Mouse (Mus musculus) embryonic facial prominence, embryonic 12.5 days (tissue): ENCODE measurements around the gene Pacsin3. TPM values are rescaled to one million over a fixed set of nuclear protein-coding genes. Genes with fewer than 3 reads are reported as not detected.

Experiments
- ATAC-seq: fragments of 200-750 bp; cut with Nextera tagmentation; 2 replicates; pipeline ENCODE4 v1.8.0; 2017; ENCODE audit not compliant: insufficient number of reproducible peaks, insufficient read depth, low FRiP score, low TSS enrichment
- H3K27ac ChIP-seq: fragments of 300-500 bp; sonication (generic); 2 replicates; pipeline ENCODE4 v1.5.1; 2016; ENCODE audit warnings: mild to moderate bottlenecking
- H3K27me3 ChIP-seq: fragments of 300-500 bp; sonication (generic); 2 replicates; pipeline ENCODE4 v1.6.1; 2016; ENCODE audit warnings: mild to moderate bottlenecking, moderate library complexity
- H3K36me3 ChIP-seq: fragments of 300-500 bp; sonication (generic); 2 replicates; pipeline ENCODE4 v1.6.1; 2016; ENCODE audit warnings: mild to moderate bottlenecking
- H3K4me1 ChIP-seq: fragments of 300-500 bp; sonication (generic); 2 replicates; pipeline ENCODE4 v1.6.1; 2016
- H3K4me2 ChIP-seq: fragments of 300-500 bp; sonication (generic); replicated peaks from 2 replicates; pipeline ENCODE4 v1.6.1; 2016; ENCODE audit warnings: mild to moderate bottlenecking, moderate library complexity
- H3K4me3 ChIP-seq: fragments of 300-500 bp; sonication (generic); 2 replicates; pipeline ENCODE4 v1.5.1; 2016; ENCODE audit warnings: mild to moderate bottlenecking
- H3K9ac ChIP-seq: fragments of 300-500 bp; sonication (generic); 2 replicates; pipeline ENCODE4 v1.6.1; 2016; ENCODE audit warnings: mild to moderate bottlenecking, moderate library complexity
- H3K9me3 ChIP-seq: fragments of 300-500 bp; sonication (generic); 2 replicates; pipeline ENCODE4 v1.6.1; 2016; ENCODE audit warnings: mild to moderate bottlenecking, moderate library complexity
- WGBS: fragments of 180-500 bp; shearing (Covaris S2); methylation state at CpG from one replicate; pipeline ENCODE4 v1.1.7; 2016; 5-methylcytosine and 5-hydroxymethylcytosine counted together
- polyA plus RNA-seq: library from polyadenylated mRNA; unstranded; fragments of >200 nt; fragmentation: Nextera tagmentation; extraction: Ambion mirVana; gene quantifications from 2 replicates; pipeline ENCODE4 v1.2.1, GENCODE M21; 2016

Gene Pacsin3
- polyA plus RNA-seq, 1 experiment from 2014 or later = 40.9 TPM

DNA sequence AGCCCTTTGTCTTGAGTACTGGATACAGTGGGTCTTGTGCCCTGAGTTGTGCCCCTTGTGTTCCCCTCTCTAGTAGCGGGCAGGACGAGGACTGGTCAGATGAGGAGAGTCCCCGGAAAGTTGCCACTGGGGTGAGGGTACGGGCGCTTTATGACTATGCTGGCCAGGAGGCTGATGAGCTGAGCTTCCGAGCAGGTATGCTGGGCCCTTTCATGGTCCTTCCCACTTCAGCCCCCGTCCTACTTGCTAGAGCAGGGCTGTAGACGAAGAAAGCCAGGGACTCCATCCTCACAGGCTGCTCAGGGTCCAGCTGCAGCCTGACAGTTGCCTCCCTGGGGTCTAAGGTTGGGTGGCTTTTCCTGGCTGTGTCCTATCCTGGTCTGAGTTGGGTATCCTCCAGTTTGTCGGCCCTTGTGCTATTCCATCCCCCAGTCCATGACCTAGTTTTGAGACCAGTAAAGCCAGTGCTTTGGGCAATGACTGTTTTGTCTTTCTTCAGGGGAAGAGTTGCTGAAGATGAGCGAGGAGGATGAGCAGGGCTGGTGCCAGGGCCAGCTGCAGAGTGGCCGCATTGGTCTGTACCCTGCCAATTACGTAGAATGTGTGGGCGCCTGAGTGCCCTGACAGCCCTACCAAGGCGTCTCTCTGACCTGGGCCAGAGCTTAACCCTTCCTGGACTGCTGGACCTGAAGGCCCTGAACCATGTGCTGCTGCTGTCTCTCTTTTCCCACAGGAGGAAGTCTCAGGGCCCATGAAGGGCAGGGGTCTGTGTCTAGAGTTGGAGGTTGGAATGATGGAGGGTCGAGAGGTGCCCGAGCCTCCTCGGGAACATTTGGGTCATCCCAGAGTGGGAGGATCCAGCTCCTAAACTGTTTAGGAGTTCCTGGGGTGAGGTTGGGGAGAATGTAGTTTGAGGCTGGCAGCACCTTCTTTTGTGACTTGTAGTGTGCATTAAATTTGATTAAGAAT is 8.2 kb downstream of the Pacsin3 start:
- Histone ChIP-seq H3K4me2 (peak overlapping the region; percentile 64), H3K27me3 (no peaks in the 10 kb centered on the region), H3K4me3 (peak overlapping the region; percentile 87), H3K4me1 (peaks cover 15% of the 10 kb centered on the region), H3K9me3 (no peaks in the 10 kb centered on the region), H3K27ac (peak overlapping the region; percentile 92), H3K9ac (peak overlapping the region; percentile 84; the same call in 1 of the 2 replicates), H3K36me3 (peaks cover 56% of the 10 kb centered on the region)
- 91% methylated on average over 17 of the region's 17 CpGs for WGBS
- no peak for ATAC-seq

DNA sequence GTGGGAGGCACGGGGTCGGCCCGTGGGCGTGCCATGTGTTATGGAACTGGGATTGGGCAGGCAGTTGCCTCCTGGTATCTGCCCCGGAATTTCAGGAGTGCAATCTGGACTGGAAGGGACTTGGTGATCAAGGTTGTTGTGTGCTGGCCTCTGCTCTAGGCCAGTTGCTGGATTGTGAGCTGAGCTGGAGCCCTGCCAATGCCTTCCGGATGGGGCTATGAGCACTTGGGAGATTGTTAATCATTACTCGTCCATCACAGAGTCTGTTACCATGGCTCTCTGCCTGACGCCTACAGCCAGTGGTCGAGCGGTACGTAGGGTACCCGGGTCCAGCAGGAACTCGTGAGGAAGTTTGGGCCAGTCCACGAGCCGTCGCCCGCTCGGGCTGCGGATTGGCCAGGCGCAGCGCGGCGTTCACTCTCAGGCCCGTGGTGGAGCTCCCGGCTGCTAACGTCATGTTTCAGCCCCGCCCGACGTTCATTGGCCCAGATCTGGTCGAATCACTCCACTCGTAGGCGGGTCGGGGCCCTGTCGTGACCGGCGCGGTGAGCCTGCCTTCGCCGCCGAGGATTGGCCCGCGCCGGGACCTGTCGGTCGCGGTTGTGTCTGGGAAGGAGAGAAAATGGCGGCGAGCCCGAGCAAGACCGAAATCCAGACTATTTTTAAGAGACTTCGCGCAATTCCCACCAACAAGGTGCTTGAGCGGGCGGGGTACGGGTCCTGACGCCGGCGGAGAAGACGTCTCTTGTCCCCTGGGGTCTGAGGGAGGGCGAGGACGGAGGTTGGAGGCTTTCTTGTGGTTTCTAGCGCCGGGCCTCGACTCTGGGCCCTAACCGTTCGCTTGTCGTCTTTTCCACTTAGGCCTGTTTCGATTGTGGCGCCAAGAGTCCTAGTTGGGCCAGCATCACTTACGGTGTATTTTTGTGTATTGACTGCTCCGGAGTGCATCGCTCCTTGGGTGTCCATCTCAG is 9.2 kb downstream of the Pacsin3 start, which contains the start of gene Arfgap2:
Gene Arfgap2, plus strand, starts transcription at position 264 of the 971 bp plus-strand sequence.
- WGBS = 2% methylated on average over 72 of the region's 72 CpGs
- Histone ChIP-seq H3K27ac (peak within 1 kb of the TSS; percentile 92), H3K27me3 (no peaks in the 10 kb centered on the region), H3K36me3 (peaks cover 66% of the 10 kb centered on the region), H3K4me3 (peak within 1 kb of the TSS; percentile 87), H3K9me3 (no peaks in the 10 kb centered on the region), H3K4me1 (peaks cover 15% of the 10 kb centered on the region), H3K9ac (peak within 1 kb of the TSS; percentile 84), H3K4me2 (peak within 1 kb of the TSS; percentile 79)
- ATAC-seq = peak; percentile 99

DNA sequence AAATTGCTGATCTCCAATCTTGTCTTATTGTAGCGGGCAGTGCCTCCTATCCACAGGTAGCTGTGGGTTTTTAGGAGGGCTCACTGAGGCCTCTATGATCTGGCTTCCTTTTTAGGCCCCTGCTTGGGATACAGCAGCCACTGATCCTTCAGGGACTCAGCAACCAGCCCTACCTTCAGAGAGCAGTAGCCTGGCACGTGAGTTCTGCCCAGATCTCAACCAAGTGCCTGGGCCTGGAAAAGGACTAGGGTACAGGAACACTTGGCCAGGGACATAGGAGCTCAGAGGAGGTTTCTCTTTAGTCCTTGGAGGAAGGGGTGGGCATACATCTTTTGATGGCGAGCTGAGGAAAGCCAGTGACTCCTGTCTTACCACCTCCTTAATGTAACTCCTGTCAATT is 12.3 kb downstream of the Pacsin3 start:
- ATAC-seq = no peak
- Histone ChIP-seq H3K27ac (no peak overlapping the region), H3K9ac (no peak overlapping the region), H3K36me3 (peaks cover 65% of the 10 kb centered on the region), H3K27me3 (no peaks in the 10 kb centered on the region), H3K4me2 (no peak overlapping the region), H3K4me1 (peaks cover 15% of the 10 kb centered on the region), H3K4me3 (no peak overlapping the region), H3K9me3 (no peaks in the 10 kb centered on the region)
- WGBS = 93% methylated on average over 3 of the region's 3 CpGs

DNA sequence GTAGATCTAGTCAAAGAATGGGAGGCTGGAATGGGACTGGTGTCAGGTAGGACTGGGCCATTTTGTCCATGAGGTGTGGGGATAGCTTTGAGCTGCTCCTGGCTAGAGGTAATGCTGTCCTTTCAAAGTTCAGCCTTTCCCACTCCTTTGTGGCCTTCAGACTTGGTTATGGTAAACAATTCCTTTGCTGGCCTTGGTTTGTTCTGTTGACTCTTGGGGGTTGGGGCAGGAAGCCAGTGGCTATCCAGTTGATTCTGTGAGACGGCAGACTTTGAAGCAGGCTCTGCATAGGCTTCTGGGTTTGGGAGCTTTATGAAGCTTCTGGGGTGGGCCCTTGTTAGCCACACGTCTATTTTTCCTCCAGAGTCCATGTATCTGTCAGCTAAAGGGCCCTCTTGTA is 13.0 kb downstream of the Pacsin3 start:
- Histone ChIP-seq H3K36me3 (peaks cover 65% of the 10 kb centered on the region), H3K4me1 (peaks cover 15% of the 10 kb centered on the region), H3K27me3 (no peaks in the 10 kb centered on the region), H3K4me2 (no peak overlapping the region), H3K27ac (no peak overlapping the region), H3K4me3 (no peak overlapping the region), H3K9me3 (no peaks in the 10 kb centered on the region), H3K9ac (no peak overlapping the region)
- no peak for ATAC-seq
- 93% methylated on average over 2 of the region's 2 CpGs for WGBS

DNA sequence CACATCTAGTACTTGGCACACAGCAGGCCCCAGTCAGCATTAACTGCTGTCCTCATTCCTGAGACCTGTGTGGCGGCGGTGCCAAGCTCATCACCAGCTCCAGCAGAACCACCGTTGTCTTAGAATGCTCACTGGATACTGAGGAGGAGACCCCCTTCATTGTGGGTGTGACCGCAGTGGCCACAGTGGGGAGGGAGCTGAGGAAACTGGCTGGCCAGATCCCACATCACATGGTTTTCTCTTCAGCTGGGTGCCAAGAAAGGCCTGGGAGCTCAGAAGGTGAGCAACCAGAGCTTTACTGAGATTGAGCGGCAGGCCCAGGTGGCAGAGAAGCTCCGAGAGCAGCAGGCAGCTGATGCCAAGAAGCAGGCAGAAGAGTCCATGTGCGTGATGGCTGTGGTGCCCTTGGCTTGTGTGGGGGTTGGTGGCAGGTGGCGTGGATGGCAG is 14.0 kb downstream of the Pacsin3 start:
- WGBS = 94% methylated on average over 8 of the region's 8 CpGs
- H3K4me3 ChIP-seq = no peak overlapping the region
- no peak overlapping the region for H3K4me2 ChIP-seq
- H3K9me3 ChIP-seq = no peaks in the 10 kb centered on the region
- H3K27ac ChIP-seq = no peak overlapping the region
- H3K27me3 ChIP-seq = no peaks in the 10 kb centered on the region
- no peak overlapping the region for H3K9ac ChIP-seq
- H3K36me3 ChIP-seq = peaks cover 73% of the 10 kb centered on the region
- H3K4me1 ChIP-seq = peaks cover 10% of the 10 kb centered on the region
- ATAC-seq = no peak

DNA sequence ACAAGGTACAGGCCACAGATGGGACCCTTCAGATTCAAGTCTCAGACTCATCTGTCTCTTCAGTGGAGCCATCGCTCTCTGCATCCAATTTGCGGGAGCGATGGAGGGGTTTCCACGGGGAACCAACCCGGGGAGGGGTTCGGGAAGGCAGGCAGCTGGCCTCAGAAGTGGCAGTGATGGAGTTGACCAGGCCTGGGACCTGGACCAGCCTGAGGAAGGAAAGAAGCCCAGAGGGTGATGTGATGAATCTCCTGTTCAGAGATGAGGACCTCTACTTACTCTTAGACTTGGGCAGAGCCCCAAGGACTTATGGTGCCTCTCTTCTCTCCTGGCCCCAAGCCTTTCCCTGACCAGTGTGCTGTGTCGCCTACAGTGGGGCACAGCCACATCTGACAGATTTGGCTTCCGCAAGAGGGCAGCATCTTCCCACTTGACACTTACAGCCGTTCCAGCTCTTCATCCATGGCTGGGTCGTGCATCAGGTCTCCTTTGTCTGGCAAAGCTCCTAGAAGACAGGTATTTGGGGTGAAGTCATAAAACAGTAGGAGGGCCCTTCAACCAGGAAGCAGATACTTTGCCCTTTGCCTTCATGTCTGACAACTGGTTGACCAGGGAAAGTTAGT is 23.1 kb downstream of the Pacsin3 start:
- Histone ChIP-seq H3K9me3 (no peaks in the 10 kb centered on the region), H3K4me3 (no peak overlapping the region), H3K4me1 (peaks cover 12% of the 10 kb centered on the region; the same call in 1 of the 2 replicates), H3K27ac (no peak overlapping the region), H3K4me2 (no peak overlapping the region), H3K27me3 (no peaks in the 10 kb centered on the region), H3K36me3 (peaks cover 35% of the 10 kb centered on the region), H3K9ac (no peak overlapping the region)
- whole genome bisulfite sequencing = 33% methylated on average over 10 of the region's 10 CpGs
- peak; percentile 14; the same call in 1 of the 2 replicates for ATAC-seq

DNA sequence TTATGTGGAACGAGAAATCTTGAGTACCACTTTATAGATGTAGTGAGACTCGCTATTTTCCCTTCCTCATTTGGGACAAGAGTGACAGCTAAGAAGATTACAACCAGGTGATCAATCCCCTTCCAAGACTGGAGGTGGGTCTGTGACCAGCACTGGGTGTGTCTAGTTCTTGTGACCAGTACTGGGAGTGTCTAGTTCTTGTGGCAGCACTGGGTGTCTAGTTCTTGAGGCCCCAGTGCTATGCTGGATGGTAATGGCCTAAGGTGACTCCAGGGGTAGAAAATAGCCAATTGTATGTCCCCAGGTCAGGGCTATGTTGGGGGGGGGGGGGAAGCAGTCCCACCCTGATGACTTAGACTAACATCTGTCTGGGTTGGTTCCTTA is 23.6 kb downstream of the Pacsin3 start:
- no peak overlapping the region for H3K27ac ChIP-seq
- no peak for ATAC-seq

DNA sequence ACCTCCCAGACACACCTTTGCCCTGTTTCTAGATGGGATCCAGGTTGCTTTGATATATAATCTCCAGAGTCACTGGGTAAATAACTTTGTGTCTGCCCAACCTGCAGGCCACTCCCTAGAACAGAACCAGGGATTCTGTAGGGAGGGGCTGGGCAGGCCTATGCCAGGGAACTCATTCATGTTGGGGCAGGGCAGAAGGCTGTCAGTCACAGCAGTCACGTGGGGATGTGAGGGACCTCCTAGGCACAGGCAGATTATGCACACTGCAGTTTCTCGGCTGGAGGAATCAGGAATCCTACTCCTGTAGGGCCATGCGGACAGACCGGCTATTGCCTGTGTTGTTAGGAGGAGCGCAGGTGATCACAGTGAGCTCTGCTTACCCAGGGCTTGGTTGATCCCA is 25.6 kb downstream of the Pacsin3 start:
- no peak overlapping the region for H3K9ac ChIP-seq
- no peaks in the 10 kb centered on the region for H3K27me3 ChIP-seq
- peaks cover 10% of the 10 kb centered on the region for H3K36me3 ChIP-seq
- H3K4me1 ChIP-seq = peaks cover 12% of the 10 kb centered on the region; the same call in 1 of the 2 replicates
- H3K27ac ChIP-seq = no peak overlapping the region
- no peaks in the 10 kb centered on the region for H3K9me3 ChIP-seq
- no peak overlapping the region for H3K4me3 ChIP-seq
- no peak overlapping the region for H3K4me2 ChIP-seq
- WGBS = 34% methylated on average over 5 of the region's 5 CpGs
- ATAC-seq = no peak

More for the DNA sequence above, 23.6 kb downstream of the Pacsin3 start:
- H3K4me1 ChIP-seq = peaks cover 12% of the 10 kb centered on the region; the same call in 1 of the 2 replicates
- no peaks in the 10 kb centered on the region for H3K9me3 ChIP-seq
- H3K4me2 ChIP-seq = no peak overlapping the region
- H3K27me3 ChIP-seq = no peaks in the 10 kb centered on the region
- WGBS = 76% methylated on average over 2 of the region's 2 CpGs
- H3K4me3 ChIP-seq = no peak overlapping the region
- no peak overlapping the region for H3K9ac ChIP-seq
- peaks cover 30% of the 10 kb centered on the region for H3K36me3 ChIP-seq

DNA sequence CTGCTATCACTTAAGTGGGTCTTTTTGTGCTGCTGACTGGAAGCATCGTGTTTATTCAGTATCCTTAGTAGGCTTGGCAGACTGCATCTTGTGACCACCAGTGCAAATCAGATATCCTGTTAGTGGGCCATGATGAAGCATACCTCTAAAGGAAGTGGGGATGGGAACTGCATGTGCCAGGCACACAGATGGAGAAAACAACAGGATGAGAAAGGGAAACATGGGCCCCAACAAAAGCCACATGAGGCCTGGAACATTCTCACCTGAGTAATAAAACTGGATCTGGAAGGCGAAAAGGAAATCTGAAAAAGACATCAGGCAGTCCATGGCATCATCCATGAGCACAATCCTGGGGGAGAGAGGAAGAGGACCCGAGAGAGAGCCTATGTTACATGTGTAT is 28.2 kb downstream of the Pacsin3 start:
- H3K27ac ChIP-seq = no peak overlapping the region
- 75% methylated on average over 3 of the region's 3 CpGs for WGBS
- H3K4me2 ChIP-seq = no peak overlapping the region
- H3K9me3 ChIP-seq = no peaks in the 10 kb centered on the region
- peaks cover 12% of the 10 kb centered on the region; the same call in 1 of the 2 replicates for H3K4me1 ChIP-seq
- H3K4me3 ChIP-seq = no peak overlapping the region
- H3K36me3 ChIP-seq = no peaks in the 10 kb centered on the region
- no peak for ATAC-seq
- no peaks in the 10 kb centered on the region for H3K27me3 ChIP-seq
- H3K9ac ChIP-seq = no peak overlapping the region

DNA sequence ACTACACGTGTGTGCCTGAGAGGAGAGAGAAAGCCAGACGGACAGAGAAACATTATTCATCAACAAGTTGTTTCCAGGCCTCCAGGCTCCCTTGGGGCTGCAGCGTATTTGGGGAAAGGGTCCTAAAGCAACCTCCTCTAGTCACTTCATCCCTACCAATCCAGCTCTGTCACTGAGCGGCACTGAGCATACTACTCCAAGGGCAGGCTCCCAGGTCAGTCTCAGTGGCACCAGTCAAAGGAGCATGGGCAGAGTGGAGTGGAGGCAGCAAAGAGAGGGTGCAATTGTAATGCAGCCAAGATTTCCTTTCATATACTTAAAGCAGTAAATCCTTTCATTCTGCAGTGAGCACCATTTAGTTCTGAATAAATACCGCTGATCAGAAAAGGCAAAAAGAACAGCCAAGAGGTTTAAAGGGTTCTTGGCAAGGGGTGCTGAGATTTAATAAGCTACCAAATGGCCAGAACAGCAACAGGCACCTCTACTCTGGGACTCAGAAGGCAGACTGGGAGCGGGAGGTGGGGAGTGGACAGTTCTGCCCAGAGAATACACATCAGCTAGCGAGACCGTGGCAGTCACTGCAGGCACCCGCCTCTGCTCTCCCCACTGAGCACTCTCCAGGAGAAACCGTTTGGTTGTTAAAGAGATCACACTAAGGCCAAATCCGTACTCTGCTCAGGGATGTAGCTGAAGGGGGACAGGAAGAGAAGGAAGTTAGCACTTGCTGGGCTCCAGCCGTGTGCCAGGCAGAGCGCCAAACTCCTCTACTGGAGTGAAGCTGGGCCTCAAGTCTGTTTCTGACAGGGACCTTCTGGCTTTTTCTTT is 28.8 kb downstream of the Pacsin3 start:
- Histone ChIP-seq H3K4me2 (no peak overlapping the region), H3K9ac (no peak overlapping the region), H3K4me3 (no peak overlapping the region), H3K36me3 (no peaks in the 10 kb centered on the region), H3K9me3 (no peaks in the 10 kb centered on the region), H3K27me3 (no peaks in the 10 kb centered on the region), H3K27ac (no peak overlapping the region), H3K4me1 (peaks cover 12% of the 10 kb centered on the region; the same call in 1 of the 2 replicates)
- no peak for ATAC-seq
- WGBS = 73% methylated on average over 13 of the region's 13 CpGs
